Mouse (Mus musculus): ENCODE results near the gene Art5. TPM values are rescaled to one million over a fixed set of nuclear protein-coding genes. Genes with fewer than 3 reads are reported as not detected.

Gene Art5
- polyA plus RNA-seq (2012; rRNA removed; ENCODE audit: low replicate concordance): 0.63 and 0.87 TPM in 2 replicates

GRCm38 (mm10) chr7:102109171-102109570 lies at the start of gene Art5:
Gene Art5 (minus strand): TSS chr7:102109489.

GRCm38 (mm10) chr7:102116579-102117331 lies 7.5 kb upstream of the Art5 start, which contains the start of gene Chrna10:
Gene Chrna10 (minus strand): TSS chr7:102116828.

GRCm38 (mm10) chr7:102101487-102101886 lies 7.8 kb downstream of the Art5 start, which contains the start of gene Art1:
Gene Art1 (plus strand): TSS chr7:102101743.

GRCm38 (mm10) chr7:102082816-102083215 lies 26.5 kb downstream of the Art5 start, which contains the start of gene Trpc2:
Gene Trpc2 (plus strand): TSS chr7:102083116.

GRCm38 (mm10) chr7:102065046-102065891 lies 44.0 kb downstream of the Art5 start, which contains the start of the genes Rnf121, Xndc1 and Xntrpc:
Gene Rnf121 (minus strand): TSS chr7:102065469.
Gene Xndc1 (plus strand): TSS chr7:102065511.
Gene Xntrpc (plus strand): TSS chr7:102065713.

Other genes starting within 250 kb of the Art5 start
- gene Anapc15, start 245.8 kb downstream of the Art5 start, polyA plus RNA-seq (2012; rRNA removed; ENCODE audit: low replicate concordance): 52.0 and 59.4 TPM in 2 replicates
- gene Folr1, start 238.7 kb downstream of the Art5 start, polyA plus RNA-seq (2012; rRNA removed; ENCODE audit: low replicate concordance): 0.82 and 1.3 TPM in 2 replicates
- 200 and 203 TPM in 2 replicates for gene Lamtor1, start 203.6 kb downstream of the Art5 start, polyA plus RNA-seq (2012; rRNA removed; ENCODE audit: low replicate concordance)
- 0.08 and 0.14 TPM in 2 replicates for gene Tomt, start 203.1 kb downstream of the Art5 start, polyA plus RNA-seq (2012; rRNA removed; ENCODE audit: low replicate concordance)
- gene Lrrc51, start 175.6 kb downstream of the Art5 start, polyA plus RNA-seq (2012; rRNA removed; ENCODE audit: low replicate concordance): 3.6 and 4.0 TPM in 2 replicates
- gene Numa1, start 175.4 kb downstream of the Art5 start, polyA plus RNA-seq (2012; rRNA removed; ENCODE audit: low replicate concordance): 62.3 and 68.0 TPM in 2 replicates
- gene Il18bp, start 90.8 kb downstream of the Art5 start, polyA plus RNA-seq (2012; rRNA removed; ENCODE audit: low replicate concordance): 5.3 and 10.1 TPM in 2 replicates
- 20.9 and 36.7 TPM in 2 replicates for gene Rnf121, start 44.0 kb downstream of the Art5 start, polyA plus RNA-seq (2012; rRNA removed; ENCODE audit: low replicate concordance)
- gene Xndc1, start 44.0 kb downstream of the Art5 start, polyA plus RNA-seq (2012; rRNA removed; ENCODE audit: low replicate concordance): 10.6 and 14.2 TPM in 2 replicates
- 1.5 and 1.8 TPM in 2 replicates for gene Xntrpc, start 43.8 kb downstream of the Art5 start, polyA plus RNA-seq (2012; rRNA removed; ENCODE audit: low replicate concordance)
- gene Trpc2, start 26.4 kb downstream of the Art5 start, polyA plus RNA-seq (2012; rRNA removed; ENCODE audit: low replicate concordance): not detected in 2 replicates
- gene Art1, start 7.7 kb downstream of the Art5 start, polyA plus RNA-seq (2012; rRNA removed; ENCODE audit: low replicate concordance): not detected in 2 replicates
- 0.91 and 1.2 TPM in 2 replicates for gene Chrna10, start 7.3 kb upstream of the Art5 start, polyA plus RNA-seq (2012; rRNA removed; ENCODE audit: low replicate concordance)
- gene Nup98, start 100.7 kb upstream of the Art5 start, polyA plus RNA-seq (2012; rRNA removed; ENCODE audit: low replicate concordance): 7.0 and 8.0 TPM in 2 replicates
- gene Pgap2, start 100.7 kb upstream of the Art5 start, polyA plus RNA-seq (2012; rRNA removed; ENCODE audit: low replicate concordance): 47.8 and 110 TPM in 2 replicates
- 77.3 and 164 TPM in 2 replicates for gene Rhog, start 146.6 kb upstream of the Art5 start, polyA plus RNA-seq (2012; rRNA removed; ENCODE audit: low replicate concordance)
- gene Stim1, start 158.3 kb upstream of the Art5 start, polyA plus RNA-seq (2012; rRNA removed; ENCODE audit: low replicate concordance): 18.6 and 28.7 TPM in 2 replicates